Mouse (Mus musculus) MEL (cell line): Measurements from ENCODE around the gene Tcp11x2. TPM values are rescaled to one million over a fixed set of nuclear protein-coding genes. Genes with fewer than 3 reads are reported as not detected.
A peak's percentile ranks its signal among the peaks of the same experiment; 100 is the strongest.

ENCODE experiments used
- DNase-seq: peaks from one replicate; pipeline ENCODE4 v3.0.0; 2011; ENCODE audit warnings: low read depth, low spot score
- H3K27ac ChIP-seq: 2 replicates; pipeline ENCODE4 v1.5.1; 2012; ENCODE audit warnings: low read depth, mild to moderate bottlenecking, control low read depth, low read length, moderate library complexity; ENCODE audit not compliant: control insufficient read depth
- H3K27me3 ChIP-seq, 2 experiments: fragments of 150-350 bp in 1 of 2; sonication (generic) in 1 of 2; 2 replicates each; pipeline ENCODE4 v1.6.1; 2012; ENCODE audit warnings: low read length in 2 of 2, mild to moderate bottlenecking in 2 of 2, improper control_type of control experiment in 1 of 2, moderate library complexity in 1 of 2; ENCODE audit not compliant: insufficient read depth in 2 of 2, control insufficient read depth in 1 of 2
- H3K36me3 ChIP-seq, 2 experiments: 2 replicates each; pipeline ENCODE4 v1.6.1; 2012 to 2014; ENCODE audit warnings: low read length in 2 of 2, improper control_type of control experiment in 1 of 2, inconsistent platforms in 1 of 2, mild to moderate bottlenecking in 1 of 2; ENCODE audit not compliant: insufficient read depth in 2 of 2, control insufficient read depth in 1 of 2
- H3K4me1 ChIP-seq, 2 experiments: fragments of 150-350 bp in 1 of 2; sonication (generic) in 1 of 2; 2 replicates each; pipeline ENCODE4 v1.6.1; 2012; ENCODE audit warnings: low read length in 2 of 2, improper control_type of control experiment in 1 of 2, mild to moderate bottlenecking in 1 of 2; ENCODE audit not compliant: insufficient read depth in 2 of 2, control insufficient read depth in 1 of 2
- H3K4me3 ChIP-seq, 2 experiments: fragments of 150-350 bp in 1 of 2; sonication (generic) in 1 of 2; 2 replicates each; pipeline ENCODE4 v1.5.1; 2012; ENCODE audit warnings: low read depth in 2 of 2, low read length in 2 of 2, mild to moderate bottlenecking in 2 of 2, moderate library complexity in 2 of 2, control low read depth in 1 of 2, improper control_type of control experiment in 1 of 2; ENCODE audit not compliant: control insufficient read depth in 1 of 2, insufficient read depth in 1 of 2
- H3K79me2 ChIP-seq: 2 replicates; pipeline ENCODE4 v1.6.1; 2012; ENCODE audit warnings: mild to moderate bottlenecking, low read length, moderate library complexity; ENCODE audit not compliant: control insufficient read depth, poor library complexity, insufficient read depth
- H3K9ac ChIP-seq: 2 replicates; pipeline ENCODE4 v1.6.1; 2012; ENCODE audit warnings: low read depth, mild to moderate bottlenecking, control low read depth, low read length, moderate library complexity; ENCODE audit not compliant: control insufficient read depth, poor library complexity, severe bottlenecking
- H3K9me3 ChIP-seq: fragments of 150-350 bp; sonication (generic); replicated peaks from 2 replicates; pipeline ENCODE4 v1.6.1; 2012; ENCODE audit warnings: mild to moderate bottlenecking, low read length, improper control_type of control experiment, moderate library complexity; ENCODE audit not compliant: insufficient read depth
- CHD2 ChIP-seq: IDR thresholded peaks from 2 replicates; pipeline ENCODE4 v1.6.1; 2011; ENCODE audit warnings: low read length, improper control_type of control experiment
- CTCF ChIP-seq, 3 experiments: IDR thresholded peaks in 2 of 3; conservative IDR thresholded peaks in 1 of 3; 2 replicates each; pipeline ENCODE4 v1.5.1; 2011 to 2012; ENCODE audit warnings: low read length in 3 of 3, low read depth in 2 of 3, mild to moderate bottlenecking in 2 of 3, improper control_type of control experiment in 1 of 3, inconsistent platforms in 1 of 3, mixed read lengths in 1 of 3, moderate library complexity in 1 of 3; ENCODE audit not compliant: control insufficient read depth in 1 of 3, insufficient read depth in 1 of 3, poor library complexity in 1 of 3, severe bottlenecking in 1 of 3
- E2F4 ChIP-seq: IDR thresholded peaks from 2 replicates; pipeline ENCODE4 v1.6.1; 2011; ENCODE audit warnings: low read depth, low read length, improper control_type of control experiment, borderline replicate concordance
- GABPA ChIP-seq: IDR thresholded peaks from 2 replicates; pipeline ENCODE4 v1.6.1; 2012; ENCODE audit warnings: low read depth, mild to moderate bottlenecking, inconsistent platforms, low read length, improper control_type of control experiment, moderate library complexity
- JUND ChIP-seq: IDR thresholded peaks from 2 replicates; pipeline ENCODE4 v1.6.1; 2011; ENCODE audit warnings: low read depth, mild to moderate bottlenecking, improper control_type of control experiment, low read length
- MYB ChIP-seq: IDR thresholded peaks from 2 replicates; pipeline ENCODE4 v1.6.1; 2011; ENCODE audit warnings: mild to moderate bottlenecking, low read depth, low read length, improper control_type of control experiment
- NELFE ChIP-seq: IDR thresholded peaks from 2 replicates; pipeline ENCODE4 v1.6.1; 2011; ENCODE audit warnings: low read depth, low read length, improper control_type of control experiment
- POLR2A ChIP-seq, 2 experiments: IDR thresholded peaks; 2 replicates each; pipeline ENCODE4 v1.6.1; 2011 to 2012; ENCODE audit warnings: low read length in 2 of 2, mild to moderate bottlenecking in 2 of 2, control low read depth in 1 of 2, improper control_type of control experiment in 1 of 2, low read depth in 1 of 2, moderate library complexity in 1 of 2; ENCODE audit not compliant: control insufficient read depth in 1 of 2, insufficient read depth in 1 of 2, poor library complexity in 1 of 2
- RAD21 ChIP-seq: IDR thresholded peaks from 2 replicates; pipeline ENCODE4 v1.6.1; 2011; ENCODE audit warnings: mild to moderate bottlenecking, low read depth, low read length, improper control_type of control experiment
- SMC3 ChIP-seq: IDR thresholded peaks from 2 replicates; pipeline ENCODE4 v1.6.1; 2011; ENCODE audit warnings: low read depth, low read length, improper control_type of control experiment
- TBP ChIP-seq: IDR thresholded peaks from 2 replicates; pipeline ENCODE4 v1.8.0; 2011; ENCODE audit warnings: low read depth, low read length, improper control_type of control experiment
- TCF12 ChIP-seq: IDR thresholded peaks from 2 replicates; pipeline ENCODE4 v1.6.1; 2014; ENCODE audit warnings: low read depth, mild to moderate bottlenecking, inconsistent platforms, low read length, improper control_type of control experiment, moderate library complexity
- USF2 ChIP-seq, 2 experiments: IDR thresholded peaks; 2 replicates each; pipeline ENCODE4 v1.6.1; 2011 to 2012; ENCODE audit warnings: improper control_type of control experiment in 2 of 2, low read length in 2 of 2, borderline replicate concordance in 1 of 2, inconsistent platforms in 1 of 2, low read depth in 1 of 2, mild to moderate bottlenecking in 1 of 2; ENCODE audit not compliant: insufficient read depth in 1 of 2
- ZC3H11A ChIP-seq: IDR thresholded peaks from 2 replicates; pipeline ENCODE4 v1.6.1; 2012; ENCODE audit warnings: low read depth, mild to moderate bottlenecking, inconsistent platforms, low read length, improper control_type of control experiment
- polyA plus RNA-seq, 2 experiments: library from polyadenylated mRNA; stranded (reverse) in 1 of 2; unstranded in 1 of 2; fragments of >175 nt in 1 of 2; fragments of >200 nt in 1 of 2; gene quantifications; 2 replicates each; pipeline versions ENCODE4 v1.2.1 to v1.2.4; 2012; ENCODE audit warnings: low replicate concordance in 2 of 2, low read depth in 1 of 2; ENCODE audit not compliant: insufficient read length in 2 of 2, insufficient read depth in 1 of 2, missing spikeins in 1 of 2
- total RNA-seq: library from RNA; depleted of rRNA; stranded (reverse); fragments of 300-350 nt; gene quantifications from 2 replicates; pipeline ENCODE4 v1.2.3, GENCODE M21; 2012

The Tcp11x2 gene
- total and polyA plus RNA-seq, 3 experiments = 0.04 TPM; not detected in 2

DNA sequence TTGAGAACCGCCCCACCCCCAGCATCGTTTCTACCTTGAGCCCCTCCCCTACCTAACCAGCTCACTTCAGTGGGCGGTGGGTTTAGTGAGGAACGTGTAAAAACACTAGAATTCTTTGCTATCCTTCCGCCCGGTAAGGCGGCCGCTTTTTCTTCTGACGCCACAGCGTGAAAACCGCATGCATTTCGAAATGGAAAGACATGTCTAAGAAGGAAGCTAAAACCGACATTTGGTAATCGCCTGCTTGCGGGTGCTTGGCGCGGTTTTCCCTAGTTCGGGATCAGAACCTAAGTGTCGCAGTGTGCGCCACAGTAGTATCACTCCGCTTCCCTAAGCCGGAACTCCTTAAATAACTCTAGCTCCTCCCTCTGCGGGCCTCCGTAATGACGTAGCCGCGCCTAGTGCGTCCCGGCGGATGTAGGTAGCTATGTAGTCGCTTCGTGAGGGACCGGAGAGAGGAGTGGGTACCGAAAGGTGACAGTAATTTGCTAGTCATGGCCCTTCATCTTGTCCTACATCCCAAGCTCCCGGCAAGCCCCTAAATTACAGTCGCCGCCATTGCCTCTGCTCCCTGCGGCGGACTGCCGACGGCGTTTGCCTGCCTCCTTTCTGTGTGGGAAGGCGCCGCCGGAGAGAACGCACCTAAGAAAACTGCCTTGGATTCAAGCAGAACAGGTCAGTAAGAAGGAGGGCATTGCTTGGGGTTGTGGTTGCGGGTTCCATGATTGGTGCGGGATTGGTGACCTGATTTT, 48.9 kb upstream of the Tcp11x2 start, which contains the start of the genes Armcx5 and Gprasp1 (continued):
- TF ChIP-seq GABPA (no peak), TCF12 (0 out of 2 replicates have a peak, but pooled peaks have one; percentile 22), CHD2 (no peak)

DNA sequence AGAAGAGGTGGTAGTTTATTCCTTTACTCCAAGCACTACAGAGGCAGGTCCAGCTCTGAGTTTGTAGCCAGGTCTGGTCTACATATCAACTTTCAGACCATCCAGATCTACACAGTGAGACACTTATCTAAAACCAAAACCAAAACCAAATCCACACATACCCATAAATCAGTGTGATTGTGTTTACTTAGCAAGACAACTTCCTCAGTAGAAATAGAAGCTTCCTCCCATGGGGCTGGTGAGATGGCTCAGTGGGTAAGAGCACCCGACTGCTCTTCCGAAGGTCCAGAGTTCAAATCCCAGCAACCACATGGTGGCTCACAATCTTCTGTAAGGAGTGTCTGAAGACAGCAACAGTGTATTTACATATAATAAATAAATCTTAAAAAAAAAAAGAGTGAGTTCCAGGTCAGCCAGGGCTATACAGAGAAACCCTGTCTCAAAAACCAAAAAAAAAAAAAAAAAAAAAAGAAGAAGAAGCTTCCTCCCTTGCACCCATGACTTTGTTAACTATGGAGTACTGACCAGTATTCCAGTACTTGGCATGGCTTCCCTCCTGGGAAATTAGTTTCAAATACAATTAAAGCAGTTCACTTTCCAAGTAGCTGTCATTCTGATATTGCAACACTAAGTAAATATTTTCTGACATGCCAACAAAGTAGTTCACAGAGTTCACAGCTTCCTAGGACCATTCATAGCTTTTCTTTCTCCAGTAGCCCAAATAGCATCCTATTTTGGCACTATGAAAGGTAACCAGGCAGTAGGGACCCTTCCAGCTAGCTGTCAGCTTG, 45.3 kb upstream of the Tcp11x2 start:
- no peak for DNase-seq
- TF ChIP-seq SMC3 (no peak), RAD21 (no peak), CTCF (IDR thresholded peaks at IDR 0.05 in 2 of 3, conservative IDR thresholded peaks at IDR 0.05 in 1 of 3; ENCODE audit: control insufficient read depth in 1 of 3, insufficient read depth in 1 of 3, low read depth in 2 of 3, low read length in 3 of 3, poor library complexity in 1 of 3, severe bottlenecking in 1 of 3) (no peak), NELFE (no peak), E2F4 (no peak), ZC3H11A (no peak), TBP (0 out of 2 replicates have a peak, but pooled peaks have one; percentile 22), MYB (no peak)
- Histone ChIP-seq H3K27ac (no peak overlapping the region), H3K9ac (no peak overlapping the region), H3K9me3 (no peaks in the 10 kb centered on the region), H3K36me3 (peaks cover 0 to 11% of the 10 kb centered on the region in 2 experiments; a peak in 2 of 4 replicates), H3K79me2 (peaks cover 9% of the 10 kb centered on the region), H3K4me3 (no peak overlapping the region), H3K27me3 (peaks cover 0 to 1% of the 10 kb centered on the region in 2 experiments; a peak in 2 of 4 replicates), H3K4me1 (0 out of 4 replicates have a peak, but pooled peaks cover 0 to 4% of the 10 kb centered on the region in 2 experiments)

DNA sequence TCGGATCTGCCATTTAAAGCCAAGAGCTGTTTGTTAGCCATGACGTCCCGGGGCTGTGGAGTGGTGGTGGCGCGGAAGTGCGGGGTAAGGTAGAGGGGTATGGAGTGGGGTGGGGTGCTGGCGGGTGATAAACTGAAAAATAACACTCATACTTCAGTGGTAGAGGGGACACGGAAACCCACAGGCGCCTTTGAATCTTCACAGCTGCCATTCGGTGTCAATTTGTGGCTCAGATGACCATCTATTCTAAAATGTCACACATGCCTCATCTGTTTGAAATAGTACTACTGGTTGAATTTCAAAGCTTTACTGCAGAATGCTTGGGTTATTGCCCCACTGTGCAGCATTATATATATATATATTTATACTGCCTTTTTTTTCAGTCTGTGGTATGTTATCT, 31.6 kb upstream of the Tcp11x2 start, which contains the start of gene Tmsb15a:
Gene Tmsb15a (minus strand): TSS at position 101 of the 400 bp plus-strand sequence.
- TF ChIP-seq POLR2A (IDR thresholded peaks at IDR 0.05; ENCODE audit: control insufficient read depth in 1 of 2, insufficient read depth in 1 of 2, low read depth in 1 of 2, low read length in 2 of 2, poor library complexity in 1 of 2) = no peak
- TF ChIP-seq JUND = no peak
- TF ChIP-seq USF2 (IDR thresholded peaks at IDR 0.05; ENCODE audit: borderline replicate concordance in 1 of 2, insufficient read depth in 1 of 2, low read depth in 1 of 2, low read length in 2 of 2) = no peak
- no peak for TF ChIP-seq TCF12
- Histone ChIP-seq H3K4me3 (no peak within 1 kb of the TSS), H3K27me3 (peaks cover 0 to 3% of the 10 kb centered on the region in 2 experiments; a peak in 2 of 4 replicates), H3K4me1 (no peaks in the 10 kb centered on the region), H3K9me3 (no peaks in the 10 kb centered on the region), H3K79me2 (no peaks in the 10 kb centered on the region), H3K27ac (no peak within 1 kb of the TSS), H3K36me3 (no peaks in the 10 kb centered on the region), H3K9ac (no peak within 1 kb of the TSS)
- no peak for DNase-seq
